Mouse (Mus musculus): ENCODE measurements around the gene Actr1b. TPM values are rescaled to one million over a fixed set of nuclear protein-coding genes. Genes with fewer than 3 reads are reported as not detected.

The Actr1b gene
- polyA plus RNA-seq, 1 experiment from 2014 or later, result 135 TPM

DNA sequence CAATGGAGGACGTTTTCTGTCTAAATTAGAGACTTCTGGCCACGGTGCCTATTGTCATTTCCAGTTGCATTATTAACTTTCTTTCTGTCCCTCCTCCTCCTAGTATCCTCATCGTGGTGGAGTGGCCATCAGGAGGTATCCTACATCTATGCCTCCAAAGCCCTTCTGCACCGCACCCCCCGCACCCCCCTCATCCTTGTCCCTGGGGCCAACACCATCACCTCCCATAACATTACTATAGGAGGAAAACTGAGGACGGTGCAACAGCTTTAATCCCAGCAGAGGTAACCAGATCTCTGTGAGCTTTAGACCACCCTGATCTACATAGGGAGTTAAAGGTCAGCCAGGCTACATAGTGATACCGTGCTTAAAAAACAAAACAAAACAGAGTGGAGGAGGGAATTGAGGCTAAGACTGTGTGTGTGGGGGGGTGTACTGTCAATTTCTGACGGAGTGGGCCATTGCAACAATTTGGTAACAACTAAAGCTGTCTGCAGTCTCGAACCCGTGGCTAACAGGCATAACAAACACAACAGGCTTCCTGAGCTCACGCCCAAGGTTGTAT lies 23.5 kb downstream of the Actr1b start:
- Histone ChIP-seq H3K27ac (ENCODE audit: low read depth, low read length) (no peak overlapping the region), H3K4me1 (ENCODE audit: control insufficient read depth, insufficient read depth, low read length) (peaks cover 7% of the 10 kb centered on the region), H3K4me2 (ENCODE audit: low read depth) (peak overlapping the region; percentile 45), H3K4me3 (ENCODE audit: low read depth, low read length) (peak overlapping the region; percentile 87), H3K9me3 (ENCODE audit: control insufficient read depth, low read length) (no peaks in the 10 kb centered on the region), H3K36me3 (ENCODE audit: control insufficient read depth, insufficient read depth, low read length) (peaks cover 2% of the 10 kb centered on the region; the same call in 1 of the 2 replicates), H3K27me3 (ENCODE audit: control insufficient read depth, insufficient read depth, low read length) (no peaks in the 10 kb centered on the region), H3K9ac (ENCODE audit: low read length) (no peak overlapping the region)
- DNase-seq (ENCODE audit: low spot score) (no peak), ATAC-seq (ENCODE audit: insufficient read depth, low FRiP score, low TSS enrichment) (peak; percentile 46; the same call in 1 of the 2 replicates)
- 64% methylated on average over 11 of the region's 11 CpGs for WGBS

DNA sequence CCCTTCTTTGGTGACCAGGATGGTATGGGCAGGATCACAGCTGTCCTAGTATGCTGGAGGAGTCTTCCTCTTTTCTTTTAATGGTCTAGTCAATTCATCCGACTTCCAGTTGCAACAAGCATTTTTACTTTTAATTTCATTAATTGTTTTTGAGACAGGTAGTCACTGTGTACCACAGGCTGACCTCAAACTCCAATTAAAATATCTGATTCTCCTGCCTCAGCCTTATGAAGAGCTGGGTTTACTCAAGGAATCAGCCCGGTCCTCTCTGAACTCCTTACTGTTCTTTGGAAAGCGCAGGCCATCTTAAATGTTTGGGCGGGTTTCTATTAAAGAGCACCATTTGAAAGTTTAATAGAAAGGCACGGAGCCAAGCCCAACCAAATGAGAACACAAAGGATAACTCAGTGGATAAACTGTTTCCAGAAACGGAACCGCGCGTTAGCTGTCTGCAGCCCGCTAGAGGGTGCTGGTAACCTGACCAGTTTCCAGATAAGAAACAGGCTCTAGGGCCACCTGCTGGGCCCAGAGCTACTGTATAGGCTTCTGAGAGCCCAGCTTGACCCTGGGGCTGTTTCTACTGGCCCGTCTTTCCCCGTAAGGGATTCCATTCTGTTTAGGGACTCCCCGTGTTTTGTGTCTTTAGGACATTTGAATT lies 30.3 kb downstream of the Actr1b start:
- DNase-seq (ENCODE audit: low spot score), result peak; percentile 83
- H3K4me1 ChIP-seq (ENCODE audit: control insufficient read depth, insufficient read depth, low read length), result no peaks in the 10 kb centered on the region
- no peaks in the 10 kb centered on the region for H3K9me3 ChIP-seq (ENCODE audit: control insufficient read depth, low read length)
- ATAC-seq (ENCODE audit: insufficient read depth, low FRiP score, low TSS enrichment), result no peak
- no peaks in the 10 kb centered on the region for H3K36me3 ChIP-seq (ENCODE audit: control insufficient read depth, insufficient read depth, low read length)
- H3K4me3 ChIP-seq (ENCODE audit: low read depth, low read length), result no peak overlapping the region
- no peaks in the 10 kb centered on the region for H3K27me3 ChIP-seq (ENCODE audit: control insufficient read depth, insufficient read depth, low read length)
- no peak overlapping the region for H3K27ac ChIP-seq (ENCODE audit: low read depth, low read length)
- no peak overlapping the region for H3K4me2 ChIP-seq (ENCODE audit: low read depth)
- 15% methylated on average over 13 of the region's 13 CpGs for WGBS
- no peak overlapping the region for H3K9ac ChIP-seq (ENCODE audit: low read length)

DNA sequence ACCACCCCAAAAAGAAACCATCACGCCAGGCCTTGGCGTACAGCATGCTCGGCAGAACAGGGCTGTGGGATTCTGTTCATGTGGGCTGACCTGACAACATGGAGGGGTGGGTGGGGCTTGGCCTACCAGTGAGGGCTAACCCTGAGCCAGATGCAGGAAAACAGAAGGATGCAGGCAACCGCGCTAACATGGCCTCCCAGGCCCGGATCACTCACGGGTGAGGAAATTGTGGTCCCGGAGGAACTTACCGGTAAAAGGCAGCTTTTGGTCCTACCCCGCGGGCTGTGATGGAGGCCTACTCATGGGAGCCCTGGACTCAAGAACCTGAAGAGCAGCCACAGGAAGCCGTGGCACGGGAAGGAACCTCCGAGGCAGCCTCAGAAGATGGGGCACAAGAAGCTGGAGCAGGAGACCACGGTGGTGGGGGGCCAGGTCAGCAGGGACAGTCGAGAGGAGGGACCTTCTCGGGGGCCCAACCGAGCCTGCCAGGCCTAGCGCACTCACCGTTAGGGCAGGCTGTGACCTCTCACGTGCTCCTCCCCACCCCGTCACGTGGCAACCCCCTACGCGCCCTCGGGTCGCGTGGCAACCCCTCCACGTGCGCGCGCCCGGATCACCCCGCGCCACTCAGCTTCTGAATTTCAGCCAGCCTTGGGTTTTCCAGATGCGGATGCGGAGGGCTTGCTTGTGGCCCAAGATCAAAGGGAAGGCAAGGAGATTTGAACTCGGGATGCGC lies 31.4 kb downstream of the Actr1b start, which contains the start of gene Fam178b:
Gene Fam178b (minus strand): TSS at position 564 of the 736 bp plus-strand sequence.
- Histone ChIP-seq H3K4me3 (ENCODE audit: low read depth, low read length) (no peak within 1 kb of the TSS), H3K27ac (ENCODE audit: low read depth, low read length) (no peak within 1 kb of the TSS), H3K4me1 (ENCODE audit: control insufficient read depth, insufficient read depth, low read length) (no peaks in the 10 kb centered on the region), H3K36me3 (ENCODE audit: control insufficient read depth, insufficient read depth, low read length) (no peaks in the 10 kb centered on the region), H3K4me2 (ENCODE audit: low read depth) (no peak within 1 kb of the TSS), H3K9me3 (ENCODE audit: control insufficient read depth, low read length) (no peaks in the 10 kb centered on the region), H3K9ac (ENCODE audit: low read length) (no peak within 1 kb of the TSS), H3K27me3 (ENCODE audit: control insufficient read depth, insufficient read depth, low read length) (no peaks in the 10 kb centered on the region)
- no peak for ATAC-seq (ENCODE audit: insufficient read depth, low FRiP score, low TSS enrichment)
- DNase-seq (ENCODE audit: low spot score), result no peak
- WGBS, result 92% methylated on average over 39 of the region's 39 CpGs

DNA sequence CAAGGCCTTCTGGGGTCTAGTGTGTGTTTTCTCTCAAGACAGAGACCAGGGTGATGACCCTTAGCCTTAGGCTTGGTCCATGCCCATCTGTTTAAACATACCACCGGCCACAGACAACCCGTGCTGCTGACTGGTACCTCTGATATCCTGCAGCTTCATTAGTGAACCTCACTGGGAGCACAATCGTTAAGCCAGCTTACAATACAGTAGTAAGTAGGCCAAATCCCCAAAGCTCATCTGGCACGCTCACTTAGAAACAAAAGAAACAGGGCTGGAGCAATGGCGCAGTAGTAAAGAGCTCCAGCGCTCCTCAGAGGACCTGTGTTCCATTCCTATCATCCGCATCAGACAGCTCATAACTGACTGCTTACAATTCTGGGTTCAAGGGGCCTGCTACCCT lies 33.3 kb downstream of the Actr1b start:
- no peak for ATAC-seq (ENCODE audit: insufficient read depth, low FRiP score, low TSS enrichment)
- H3K36me3 ChIP-seq (ENCODE audit: control insufficient read depth, insufficient read depth, low read length), result no peaks in the 10 kb centered on the region
- no peak overlapping the region for H3K4me3 ChIP-seq (ENCODE audit: low read depth, low read length)
- H3K27ac ChIP-seq (ENCODE audit: low read depth, low read length), result no peak overlapping the region
- no peak overlapping the region for H3K4me2 ChIP-seq (ENCODE audit: low read depth)
- WGBS, result 59% methylated on average over 7 of the region's 7 CpGs
- no peak for DNase-seq (ENCODE audit: low spot score)
- H3K4me1 ChIP-seq (ENCODE audit: control insufficient read depth, insufficient read depth, low read length), result no peaks in the 10 kb centered on the region
- H3K9ac ChIP-seq (ENCODE audit: low read length), result no peak overlapping the region
- H3K27me3 ChIP-seq (ENCODE audit: control insufficient read depth, insufficient read depth, low read length), result no peaks in the 10 kb centered on the region
- H3K9me3 ChIP-seq (ENCODE audit: control insufficient read depth, low read length), result no peaks in the 10 kb centered on the region

DNA sequence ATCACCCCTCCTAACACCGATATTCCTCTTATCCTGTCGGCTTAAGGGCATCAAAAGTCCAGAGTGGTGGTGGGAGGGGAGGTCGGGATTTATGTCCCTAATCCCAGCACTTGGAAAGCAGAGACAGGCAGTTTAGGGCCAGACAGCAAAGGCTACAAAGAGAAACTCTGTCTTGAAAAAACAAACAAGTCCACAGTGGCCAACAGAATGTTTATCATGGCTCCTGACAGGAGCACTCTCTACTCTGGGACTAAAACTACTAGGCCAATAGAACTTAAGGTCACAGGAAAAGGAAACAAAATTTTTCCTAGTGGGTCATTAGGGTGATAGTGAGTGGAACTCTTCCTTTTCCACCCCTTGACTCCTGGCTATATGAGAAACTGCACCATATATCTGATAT lies 39.3 kb downstream of the Actr1b start:
- no peak overlapping the region for H3K4me2 ChIP-seq (ENCODE audit: low read depth)
- 47% methylated on average over 3 of the region's 3 CpGs for WGBS
- H3K27ac ChIP-seq (ENCODE audit: low read depth, low read length), result no peak overlapping the region
- no peak overlapping the region for H3K4me3 ChIP-seq (ENCODE audit: low read depth, low read length)
- no peak for ATAC-seq (ENCODE audit: insufficient read depth, low FRiP score, low TSS enrichment)
- H3K4me1 ChIP-seq (ENCODE audit: control insufficient read depth, insufficient read depth, low read length), result 0 out of 2 replicates have a peak, but pooled peaks cover 2% of the 10 kb centered on the region
- DNase-seq (ENCODE audit: low spot score), result no peak
- H3K9ac ChIP-seq (ENCODE audit: low read length), result no peak overlapping the region
- H3K9me3 ChIP-seq (ENCODE audit: control insufficient read depth, low read length), result no peaks in the 10 kb centered on the region
- no peaks in the 10 kb centered on the region for H3K27me3 ChIP-seq (ENCODE audit: control insufficient read depth, insufficient read depth, low read length)
- H3K36me3 ChIP-seq (ENCODE audit: control insufficient read depth, insufficient read depth, low read length), result no peaks in the 10 kb centered on the region

DNA sequence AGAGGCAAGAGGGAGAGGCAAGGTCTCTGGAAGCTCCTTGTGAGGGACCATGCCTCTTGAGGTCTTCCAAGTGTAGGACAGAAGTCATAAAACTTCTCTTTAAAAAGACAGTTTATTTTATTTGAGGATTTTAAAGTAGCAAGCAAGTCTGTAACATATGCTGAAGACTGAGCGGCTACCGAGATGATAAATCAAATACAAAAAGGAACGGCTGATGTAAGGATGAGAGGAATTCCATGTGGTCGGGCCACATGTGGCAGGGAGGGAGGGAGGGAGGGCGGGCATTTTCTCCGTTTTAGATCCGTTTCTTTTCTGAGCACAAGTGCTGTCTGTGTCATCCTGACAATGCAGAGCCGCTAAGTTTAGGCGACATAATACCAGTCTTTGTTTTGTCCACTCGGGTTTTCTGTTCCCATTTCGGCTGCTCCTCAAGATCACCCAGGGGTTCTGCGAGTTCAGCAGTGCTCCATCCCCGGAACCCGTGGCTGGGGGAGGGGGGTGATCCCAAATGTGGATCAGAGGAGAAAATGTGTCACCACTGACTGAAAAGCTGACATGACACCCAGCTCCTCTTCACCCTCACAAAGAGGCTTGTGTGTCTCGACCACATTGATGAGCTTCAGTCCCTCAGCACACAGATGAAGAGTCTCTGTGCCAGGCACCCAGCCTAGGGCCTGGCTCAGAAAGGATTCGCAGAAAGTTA lies 41.4 kb downstream of the Actr1b start:
- H3K27ac ChIP-seq (ENCODE audit: low read depth, low read length), result no peak overlapping the region

DNA sequence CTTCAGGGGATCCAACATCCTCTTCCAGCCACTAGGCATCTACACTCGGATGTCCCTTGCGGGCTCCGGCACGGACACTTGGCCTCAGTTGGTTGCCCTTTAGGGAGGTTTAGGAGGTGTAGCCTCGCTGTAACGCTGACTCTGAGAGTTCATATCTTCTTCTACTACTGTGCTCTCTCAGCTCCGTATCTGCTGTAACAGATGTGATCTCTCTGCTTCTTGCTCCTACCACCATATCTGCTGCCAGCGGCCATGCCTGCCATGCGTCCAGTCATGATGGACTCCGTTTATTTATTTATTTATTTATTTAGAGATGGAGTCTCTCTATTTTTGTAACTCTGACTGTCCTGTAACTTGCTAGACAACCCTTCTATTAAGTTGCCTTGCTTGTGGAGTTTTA lies 43.0 kb downstream of the Actr1b start:
- Histone ChIP-seq H3K4me1 (ENCODE audit: control insufficient read depth, insufficient read depth, low read length) (0 out of 2 replicates have a peak, but pooled peaks cover 2% of the 10 kb centered on the region), H3K27ac (ENCODE audit: low read depth, low read length) (no peak overlapping the region), H3K4me3 (ENCODE audit: low read depth, low read length) (no peak overlapping the region), H3K9me3 (ENCODE audit: control insufficient read depth, low read length) (no peaks in the 10 kb centered on the region), H3K27me3 (ENCODE audit: control insufficient read depth, insufficient read depth, low read length) (no peaks in the 10 kb centered on the region), H3K9ac (ENCODE audit: low read length) (no peak overlapping the region), H3K4me2 (ENCODE audit: low read depth) (no peak overlapping the region), H3K36me3 (ENCODE audit: control insufficient read depth, insufficient read depth, low read length) (no peaks in the 10 kb centered on the region)
- WGBS, result 93% methylated on average over 10 of the region's 10 CpGs
- ATAC-seq (ENCODE audit: insufficient read depth, low FRiP score, low TSS enrichment), result no peak
- DNase-seq (ENCODE audit: low spot score), result no peak

More for the DNA sequence above, 41.4 kb downstream of the Actr1b start:
- no peaks in the 10 kb centered on the region for H3K36me3 ChIP-seq (ENCODE audit: control insufficient read depth, insufficient read depth, low read length)
- no peak overlapping the region for H3K4me3 ChIP-seq (ENCODE audit: low read depth, low read length)
- DNase-seq (ENCODE audit: low spot score) (no peak), ATAC-seq (ENCODE audit: insufficient read depth, low FRiP score, low TSS enrichment) (no peak)
- no peak overlapping the region for H3K9ac ChIP-seq (ENCODE audit: low read length)
- H3K4me1 ChIP-seq (ENCODE audit: control insufficient read depth, insufficient read depth, low read length), result 0 out of 2 replicates have a peak, but pooled peaks cover 2% of the 10 kb centered on the region
- H3K27me3 ChIP-seq (ENCODE audit: control insufficient read depth, insufficient read depth, low read length), result no peaks in the 10 kb centered on the region
- no peaks in the 10 kb centered on the region for H3K9me3 ChIP-seq (ENCODE audit: control insufficient read depth, low read length)
- WGBS, result 39% methylated on average over 16 of the region's 16 CpGs
- no peak overlapping the region for H3K4me2 ChIP-seq (ENCODE audit: low read depth)

DNA sequence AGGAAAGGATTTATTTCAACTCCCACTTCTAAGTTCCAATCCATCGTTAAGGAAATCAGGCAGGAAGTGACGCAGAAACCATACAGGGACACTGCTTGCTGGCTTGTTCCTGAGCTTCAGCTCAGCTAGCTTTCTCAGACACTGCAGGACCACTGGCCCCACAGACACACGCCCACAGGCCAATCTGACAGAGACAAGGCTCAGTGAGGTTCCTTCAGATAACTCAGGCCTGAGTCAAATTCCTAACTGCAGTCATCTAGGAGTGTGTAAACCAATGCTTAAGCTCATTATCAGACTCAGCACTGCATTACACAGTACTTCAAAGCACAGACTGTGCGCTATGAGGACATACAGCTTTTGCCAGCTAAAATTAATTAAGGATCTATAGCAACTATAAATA lies 44.0 kb downstream of the Actr1b start:
- no peak overlapping the region for H3K27ac ChIP-seq (ENCODE audit: low read depth, low read length)
- WGBS, result 73% methylated on average over 4 of the region's 4 CpGs
- H3K4me1 ChIP-seq (ENCODE audit: control insufficient read depth, insufficient read depth, low read length), result peaks cover 4% of the 10 kb centered on the region; the same call in 1 of the 2 replicates
- no peaks in the 10 kb centered on the region for H3K36me3 ChIP-seq (ENCODE audit: control insufficient read depth, insufficient read depth, low read length)
- no peak for DNase-seq (ENCODE audit: low spot score)
- ATAC-seq (ENCODE audit: insufficient read depth, low FRiP score, low TSS enrichment), result no peak
- no peak overlapping the region for H3K4me3 ChIP-seq (ENCODE audit: low read depth, low read length)
- no peaks in the 10 kb centered on the region for H3K27me3 ChIP-seq (ENCODE audit: control insufficient read depth, insufficient read depth, low read length)
- no peaks in the 10 kb centered on the region for H3K9me3 ChIP-seq (ENCODE audit: control insufficient read depth, low read length)
- H3K9ac ChIP-seq (ENCODE audit: low read length), result no peak overlapping the region
- H3K4me2 ChIP-seq (ENCODE audit: low read depth), result no peak overlapping the region

Measured in neural tube, embryonic 11.5 days (tissue).